Mouse (Mus musculus): Measurements from ENCODE around the gene Ism2. TPM values are rescaled to one million over a fixed set of nuclear protein-coding genes. Genes with fewer than 3 reads are reported as not detected.

Gene Ism2
- polyA plus RNA-seq, 1 experiment, result 0.07 TPM

- H3K36me3 ChIP-seq (ENCODE audit: control insufficient read depth, insufficient read depth, low read length), result peaks cover 13% of the 10 kb centered on the region
- no peaks in the 10 kb centered on the region for H3K4me1 ChIP-seq (ENCODE audit: control insufficient read depth, insufficient read depth, insufficient read length)
- no peak overlapping the region for H3K27ac ChIP-seq (ENCODE audit: insufficient read depth, low read length)
- H3K4me3 ChIP-seq (ENCODE audit: extremely low read depth, insufficient read depth, insufficient read length), result no peak overlapping the region
- DNase-seq (ENCODE audit: low read depth in 1 of 2, low spot score in 2 of 2), result no peak
- H3K27me3 ChIP-seq (ENCODE audit: control insufficient read depth, insufficient read depth, low read length), result no peaks in the 10 kb centered on the region
- TF ChIP-seq POLR2A (IDR thresholded peaks at IDR 0.05; ENCODE audit: low read depth, low read length), result no peak
- no peak for TF ChIP-seq CTCF (IDR thresholded peaks at IDR 0.05; ENCODE audit: extremely low read depth, insufficient read depth, insufficient read length, insufficient replicate concordance)
- WGBS, result 87% methylated on average over 4 of the region's 4 CpGs
Observed at GRCm38 (mm10) chr12:87332511-87332910, 33.0 kb upstream of the Ism2 start.

- DNase-seq (ENCODE audit: low read depth in 1 of 2, low spot score in 2 of 2), result no peak
- TF ChIP-seq CTCF (IDR thresholded peaks at IDR 0.05; ENCODE audit: extremely low read depth, insufficient read depth, insufficient read length, insufficient replicate concordance), result no peak
- no peak for TF ChIP-seq POLR2A (IDR thresholded peaks at IDR 0.05; ENCODE audit: low read depth, low read length)
Observed at GRCm38 (mm10) chr12:87331908-87332307, 32.4 kb upstream of the Ism2 start.

GRCm38 (mm10) chr12:87331053-87331456 lies 31.6 kb upstream of the Ism2 start:
- Histone ChIP-seq H3K36me3 (ENCODE audit: control insufficient read depth, insufficient read depth, low read length) (peaks cover 11% of the 10 kb centered on the region), H3K4me3 (ENCODE audit: extremely low read depth, insufficient read depth, insufficient read length) (no peak overlapping the region), H3K4me1 (ENCODE audit: control insufficient read depth, insufficient read depth, insufficient read length) (no peaks in the 10 kb centered on the region), H3K27me3 (ENCODE audit: control insufficient read depth, insufficient read depth, low read length) (no peaks in the 10 kb centered on the region), H3K27ac (ENCODE audit: insufficient read depth, low read length) (no peak overlapping the region)
- 75% methylated on average over 6 of the region's 6 CpGs for WGBS
- DNase-seq (ENCODE audit: low read depth in 1 of 2, low spot score in 2 of 2), result no peak
- TF ChIP-seq POLR2A (IDR thresholded peaks at IDR 0.05; ENCODE audit: low read depth, low read length), result no peak
- no peak for TF ChIP-seq CTCF (IDR thresholded peaks at IDR 0.05; ENCODE audit: extremely low read depth, insufficient read depth, insufficient read length, insufficient replicate concordance)

More at GRCm38 (mm10) chr12:87331908-87332307, 32.4 kb upstream of the Ism2 start:
- H3K27ac ChIP-seq (ENCODE audit: insufficient read depth, low read length), result no peak overlapping the region
- no peaks in the 10 kb centered on the region for H3K4me1 ChIP-seq (ENCODE audit: control insufficient read depth, insufficient read depth, insufficient read length)
- H3K4me3 ChIP-seq (ENCODE audit: extremely low read depth, insufficient read depth, insufficient read length), result no peak overlapping the region
- H3K36me3 ChIP-seq (ENCODE audit: control insufficient read depth, insufficient read depth, low read length), result peaks cover 12% of the 10 kb centered on the region
- H3K27me3 ChIP-seq (ENCODE audit: control insufficient read depth, insufficient read depth, low read length), result no peaks in the 10 kb centered on the region
- 50% methylated on average over 5 of the region's 5 CpGs for WGBS

GRCm38 (mm10) chr12:87330213-87330612 lies 30.7 kb upstream of the Ism2 start:
- 39% methylated on average over 2 of the region's 2 CpGs for WGBS

GRCm38 (mm10) chr12:87328025-87328424 lies 28.5 kb upstream of the Ism2 start:
- DNase-seq (ENCODE audit: low read depth in 1 of 2, low spot score in 2 of 2), result no peak
- Histone ChIP-seq H3K4me3 (ENCODE audit: extremely low read depth, insufficient read depth, insufficient read length) (no peak overlapping the region), H3K27me3 (ENCODE audit: control insufficient read depth, insufficient read depth, low read length) (no peaks in the 10 kb centered on the region), H3K27ac (ENCODE audit: insufficient read depth, low read length) (no peak overlapping the region), H3K4me1 (ENCODE audit: control insufficient read depth, insufficient read depth, insufficient read length) (no peaks in the 10 kb centered on the region), H3K36me3 (ENCODE audit: control insufficient read depth, insufficient read depth, low read length) (peaks cover 8% of the 10 kb centered on the region)
- 76% methylated on average over 4 of the region's 4 CpGs for WGBS
- TF ChIP-seq CTCF (IDR thresholded peaks at IDR 0.05; ENCODE audit: extremely low read depth, insufficient read depth, insufficient read length, insufficient replicate concordance), result no peak
- no peak for TF ChIP-seq POLR2A (IDR thresholded peaks at IDR 0.05; ENCODE audit: low read depth, low read length)

More at GRCm38 (mm10) chr12:87330213-87330612, 30.7 kb upstream of the Ism2 start:
- Histone ChIP-seq H3K27ac (ENCODE audit: insufficient read depth, low read length) (no peak overlapping the region), H3K4me1 (ENCODE audit: control insufficient read depth, insufficient read depth, insufficient read length) (no peaks in the 10 kb centered on the region), H3K4me3 (ENCODE audit: extremely low read depth, insufficient read depth, insufficient read length) (no peak overlapping the region), H3K27me3 (ENCODE audit: control insufficient read depth, insufficient read depth, low read length) (no peaks in the 10 kb centered on the region), H3K36me3 (ENCODE audit: control insufficient read depth, insufficient read depth, low read length) (peaks cover 8% of the 10 kb centered on the region)
- TF ChIP-seq POLR2A (IDR thresholded peaks at IDR 0.05; ENCODE audit: low read depth, low read length), result no peak
- no peak for TF ChIP-seq CTCF (IDR thresholded peaks at IDR 0.05; ENCODE audit: extremely low read depth, insufficient read depth, insufficient read length, insufficient replicate concordance)
- DNase-seq (ENCODE audit: low read depth in 1 of 2, low spot score in 2 of 2), result no peak

GRCm38 (mm10) chr12:87327610-87328009 lies 28.1 kb upstream of the Ism2 start:
- TF ChIP-seq CTCF (IDR thresholded peaks at IDR 0.05; ENCODE audit: extremely low read depth, insufficient read depth, insufficient read length, insufficient replicate concordance) (no peak), POLR2A (IDR thresholded peaks at IDR 0.05; ENCODE audit: low read depth, low read length) (no peak)
- no peak for DNase-seq (ENCODE audit: low read depth in 1 of 2, low spot score in 2 of 2)
- Histone ChIP-seq H3K27me3 (ENCODE audit: control insufficient read depth, insufficient read depth, low read length) (no peaks in the 10 kb centered on the region), H3K4me3 (ENCODE audit: extremely low read depth, insufficient read depth, insufficient read length) (no peak overlapping the region), H3K4me1 (ENCODE audit: control insufficient read depth, insufficient read depth, insufficient read length) (no peaks in the 10 kb centered on the region), H3K27ac (ENCODE audit: insufficient read depth, low read length) (no peak overlapping the region), H3K36me3 (ENCODE audit: control insufficient read depth, insufficient read depth, low read length) (peaks cover 7% of the 10 kb centered on the region)
- 49% methylated on average over 7 of the region's 7 CpGs for WGBS

- no peak for DNase-seq (ENCODE audit: low read depth in 1 of 2, low spot score in 2 of 2)
- Histone ChIP-seq H3K27me3 (ENCODE audit: control insufficient read depth, insufficient read depth, low read length) (no peaks in the 10 kb centered on the region), H3K36me3 (ENCODE audit: control insufficient read depth, insufficient read depth, low read length) (peaks cover 6% of the 10 kb centered on the region), H3K4me3 (ENCODE audit: extremely low read depth, insufficient read depth, insufficient read length) (no peak overlapping the region), H3K4me1 (ENCODE audit: control insufficient read depth, insufficient read depth, insufficient read length) (no peaks in the 10 kb centered on the region), H3K27ac (ENCODE audit: insufficient read depth, low read length) (no peak overlapping the region)
- TF ChIP-seq POLR2A (IDR thresholded peaks at IDR 0.05; ENCODE audit: low read depth, low read length), result no peak
- no peak for TF ChIP-seq CTCF (IDR thresholded peaks at IDR 0.05; ENCODE audit: extremely low read depth, insufficient read depth, insufficient read length, insufficient replicate concordance)
- 85% methylated on average over 3 of the region's 3 CpGs for WGBS
Observed at GRCm38 (mm10) chr12:87325452-87325851, 25.9 kb upstream of the Ism2 start.

All from spleen, adult 2 months (tissue).